Mouse (Mus musculus) brown adipose tissue, adult 24 weeks (tissue): ENCODE measurements around the gene Banf1. TPM values are rescaled to one million over a fixed set of nuclear protein-coding genes. Genes with fewer than 3 reads are reported as not detected.

Experiments used
- H3K27ac ChIP-seq: fragments of 200-500 bp; replicated peaks from 2 replicates; pipeline ENCODE4 v1.5.1; 2012; ENCODE audit warnings: low read depth, mild to moderate bottlenecking, low read length
- H3K4me1 ChIP-seq: fragments of 200-500 bp; 2 replicates; pipeline ENCODE4 v1.6.1; 2012; ENCODE audit warnings: low read length, mixed read lengths; ENCODE audit not compliant: control insufficient read depth, insufficient read depth, insufficient read length
- H3K4me3 ChIP-seq: fragments of 200-500 bp; 2 replicates; pipeline ENCODE4 v1.5.1; 2012; ENCODE audit warnings: low read depth, mild to moderate bottlenecking, low read length, moderate library complexity; ENCODE audit not compliant: insufficient read depth
- polyA plus RNA-seq: library from polyadenylated mRNA; stranded (reverse); fragments of >200 nt; gene quantifications from 2 replicates; pipeline ENCODE4 v1.2.4, GENCODE M21; 2012; ENCODE audit not compliant: missing spikeins, insufficient read depth, insufficient read length

Gene Banf1
- polyA plus RNA-seq, 1 experiment = 133 TPM

DNA sequence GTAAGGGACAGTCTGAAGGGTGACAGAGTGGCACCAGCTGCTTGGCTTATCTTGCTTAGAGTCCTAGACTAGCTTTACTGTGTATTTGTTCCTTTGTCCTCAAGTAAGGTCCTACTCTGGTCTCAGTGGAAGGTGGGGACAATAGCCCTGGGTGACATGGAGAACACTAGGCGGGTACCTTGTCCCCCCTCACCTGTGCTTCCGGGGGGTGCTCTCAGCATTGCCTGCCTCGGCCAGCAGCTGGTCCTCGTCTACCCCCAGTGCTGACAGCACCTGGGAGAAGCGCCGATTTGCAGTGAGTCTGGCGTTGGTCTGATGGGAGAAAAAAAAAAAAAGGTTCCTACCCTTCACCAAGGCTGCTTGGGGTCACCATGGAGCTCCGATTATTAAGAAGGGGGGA lies 23.4 kb upstream of the Banf1 start:
- Histone ChIP-seq H3K4me1 (peaks cover 14% of the 10 kb centered on the region; the same call in 1 of the 2 replicates), H3K4me3 (no peak overlapping the region), H3K27ac (no peak overlapping the region)

- peaks cover 14% of the 10 kb centered on the region; the same call in 1 of the 2 replicates for H3K4me1 ChIP-seq
- 0 out of 2 replicates have a peak overlapping the region, but pooled peaks have one; percentile 15 for H3K27ac ChIP-seq
These were observed 22.7 kb upstream of the Banf1 start for GRCm38 (mm10) chr19:5389647-5390046.

DNA sequence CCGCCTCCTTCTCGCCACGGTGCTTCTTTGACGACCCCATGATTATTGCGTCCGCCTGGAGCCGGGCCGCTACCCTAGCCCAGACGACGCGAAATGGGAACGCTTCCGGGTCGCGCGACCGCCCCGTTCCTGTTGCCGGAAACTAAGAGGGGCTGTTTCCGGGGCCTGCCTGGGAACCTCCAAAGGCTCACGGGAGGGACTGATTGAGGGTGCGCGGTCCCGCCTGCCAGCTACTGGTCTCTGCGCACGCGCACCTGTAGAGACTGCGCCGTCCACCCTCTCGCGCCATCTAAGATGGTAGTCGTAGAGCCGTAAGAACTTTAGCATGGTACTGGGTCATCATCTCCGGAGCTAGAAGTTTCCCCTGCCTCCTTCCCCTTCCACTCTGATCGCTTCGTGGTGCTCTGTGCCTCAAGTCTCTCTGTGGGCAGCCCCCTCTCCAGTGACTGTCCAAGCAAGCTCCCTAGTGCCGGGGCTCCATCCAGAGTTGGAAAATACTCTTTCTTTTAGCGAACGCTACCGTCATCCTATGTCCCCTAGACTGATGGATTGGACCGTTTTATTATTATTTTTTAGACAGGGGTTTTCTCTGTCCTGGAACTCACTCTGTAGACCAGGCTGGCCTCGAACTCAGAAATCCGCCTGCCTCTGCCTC lies 21.7 kb upstream of the Banf1 start, which contains the start of gene Sart1:
Sart1 (minus strand) TSS at position 116 of the 655 bp plus-strand sequence.
- H3K4me3 ChIP-seq = peak within 1 kb of the TSS; percentile 92
- H3K4me1 ChIP-seq = peaks cover 14% of the 10 kb centered on the region; the same call in 1 of the 2 replicates
- H3K27ac ChIP-seq = peak within 1 kb of the TSS; percentile 83

More at GRCm38 (mm10) chr19:5389647-5390046, 22.7 kb upstream of the Banf1 start:
- H3K4me3 ChIP-seq = peak overlapping the region; percentile 82

DNA sequence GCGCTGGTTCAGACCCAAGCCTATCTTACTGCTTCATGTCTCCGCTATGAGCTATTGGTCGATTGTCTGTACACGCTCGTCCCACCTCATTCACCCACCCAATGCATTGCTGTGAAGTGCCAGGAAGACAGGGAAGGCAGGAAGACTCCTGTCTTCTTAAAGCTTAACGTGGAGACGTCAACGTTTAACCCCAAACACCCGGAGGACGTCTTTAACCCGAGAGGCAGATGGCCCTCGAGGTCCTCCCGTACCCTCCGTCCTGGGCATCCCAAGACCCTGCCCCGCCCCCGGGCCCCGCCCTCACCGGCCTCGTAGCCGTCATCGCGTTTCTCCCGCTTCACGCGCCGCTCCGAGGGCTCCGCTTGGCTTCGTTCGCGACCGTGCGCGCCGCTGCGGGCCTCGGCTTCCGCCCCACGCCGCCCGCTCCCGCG lies 21.1 kb upstream of the Banf1 start:
- H3K4me1 ChIP-seq = peaks cover 14% of the 10 kb centered on the region; the same call in 1 of the 2 replicates
- H3K27ac ChIP-seq = peak overlapping the region; percentile 66
- H3K4me3 ChIP-seq = peak overlapping the region; percentile 92

DNA sequence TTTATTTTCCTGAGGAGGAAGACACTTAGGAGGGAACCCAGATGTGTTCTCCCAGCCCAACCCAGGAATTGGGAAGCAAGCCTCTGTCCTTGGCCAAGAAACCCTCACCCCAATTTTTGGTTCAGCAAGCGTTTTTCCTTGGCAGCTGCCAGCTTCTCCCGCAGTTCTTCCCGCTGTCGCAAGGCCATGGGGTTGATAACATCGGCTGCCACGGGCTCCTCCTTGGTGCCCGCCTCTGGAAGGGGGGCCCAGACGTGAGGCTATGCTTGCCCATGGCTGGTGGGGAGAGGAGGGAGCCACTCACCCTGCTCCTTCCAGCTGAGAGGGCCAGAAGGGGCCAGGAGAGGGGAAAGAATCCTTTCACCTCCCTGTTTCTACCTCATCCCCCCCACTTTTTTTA lies 17.7 kb upstream of the Banf1 start:
- Histone ChIP-seq H3K4me3 (no peak overlapping the region), H3K27ac (no peak overlapping the region), H3K4me1 (peaks cover 10% of the 10 kb centered on the region; the same call in 1 of the 2 replicates)

GRCm38 (mm10) chr19:5383326-5383725 lies 16.4 kb upstream of the Banf1 start:
- peaks cover 6% of the 10 kb centered on the region; the same call in 1 of the 2 replicates for H3K4me1 ChIP-seq
- H3K27ac ChIP-seq = no peak overlapping the region

GRCm38 (mm10) chr19:5377446-5377845 lies 10.5 kb upstream of the Banf1 start:
- Histone ChIP-seq H3K4me3 (no peak overlapping the region), H3K4me1 (no peaks in the 10 kb centered on the region), H3K27ac (no peak overlapping the region)

More at GRCm38 (mm10) chr19:5383326-5383725, 16.4 kb upstream of the Banf1 start:
- H3K4me3 ChIP-seq = no peak overlapping the region

- H3K4me1 ChIP-seq = no peaks in the 10 kb centered on the region
- H3K4me3 ChIP-seq = no peak overlapping the region
- no peak overlapping the region for H3K27ac ChIP-seq
These were observed 7.8 kb upstream of the Banf1 start for GRCm38 (mm10) chr19:5374748-5375147.

GRCm38 (mm10) chr19:5374177-5374576 lies 7.2 kb upstream of the Banf1 start:
- no peak overlapping the region for H3K27ac ChIP-seq
- no peaks in the 10 kb centered on the region for H3K4me1 ChIP-seq
- H3K4me3 ChIP-seq = no peak overlapping the region

DNA sequence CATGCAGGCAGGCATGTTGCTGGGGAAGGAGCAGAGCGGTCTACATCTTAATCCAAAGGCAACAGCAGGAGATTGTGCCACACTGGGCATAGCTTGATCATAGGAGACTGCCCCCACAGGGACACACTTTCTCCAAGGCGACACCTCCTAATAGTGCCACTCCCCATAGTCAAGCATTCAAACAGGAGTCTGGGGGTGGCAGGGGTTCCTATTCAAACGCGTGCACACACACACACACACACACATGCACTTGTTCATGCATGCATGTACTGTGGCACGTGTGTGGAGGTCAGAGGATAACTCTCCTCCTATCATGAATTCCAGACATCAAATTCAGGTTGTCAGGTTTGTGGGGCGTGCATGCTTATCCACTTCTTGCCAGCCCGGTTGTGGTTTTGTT lies 5.8 kb upstream of the Banf1 start:
- no peak overlapping the region for H3K4me3 ChIP-seq
- H3K27ac ChIP-seq = no peak overlapping the region
- H3K4me1 ChIP-seq = peaks cover 5% of the 10 kb centered on the region

GRCm38 (mm10) chr19:5370932-5371331 lies 4.0 kb upstream of the Banf1 start:
- peaks cover 10% of the 10 kb centered on the region for H3K4me1 ChIP-seq
- no peak overlapping the region for H3K27ac ChIP-seq

DNA sequence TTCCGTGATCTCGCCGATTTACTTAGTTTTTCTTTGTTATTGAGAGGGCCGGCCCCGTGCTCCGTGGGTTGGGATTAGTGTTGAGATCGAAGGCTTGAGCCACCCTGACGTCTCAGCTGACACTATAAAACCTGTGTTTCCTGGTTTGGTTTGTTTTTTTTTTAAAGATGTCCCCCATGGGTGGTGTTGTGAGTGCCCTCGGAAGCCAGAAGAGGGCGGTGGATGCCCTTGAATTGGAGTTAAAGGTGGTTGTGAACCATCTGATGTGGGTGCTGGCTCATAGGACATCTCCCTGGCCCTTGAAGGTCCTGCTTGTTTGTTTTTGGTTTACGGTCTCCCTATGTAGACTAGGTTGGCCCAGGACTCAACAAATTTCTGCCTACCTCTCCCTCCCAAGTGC lies 487 bp upstream of the Banf1 start:
- H3K4me1 ChIP-seq = peaks cover 20% of the 10 kb centered on the region
- peak overlapping the region; percentile 85 for H3K4me3 ChIP-seq
- H3K27ac ChIP-seq = peak overlapping the region; percentile 94; the same call in 1 of the 2 replicates

More at GRCm38 (mm10) chr19:5370932-5371331, 4.0 kb upstream of the Banf1 start:
- H3K4me3 ChIP-seq = no peak overlapping the region

- H3K4me3 ChIP-seq = peak within 1 kb of the TSS; percentile 85
- peaks cover 20% of the 10 kb centered on the region for H3K4me1 ChIP-seq
- peak within 1 kb of the TSS; percentile 94 for H3K27ac ChIP-seq
These were observed 554 bp downstream of the Banf1 start, which contains the start of gene Eif1ad for GRCm38 (mm10) chr19:5366175-5367052. TSS of gene Eif1ad (plus strand) at chr19:5366741.

- Histone ChIP-seq H3K27ac (peak overlapping the region; percentile 56), H3K4me1 (peaks cover 20% of the 10 kb centered on the region), H3K4me3 (peak overlapping the region; percentile 68)
These were observed 1.2 kb downstream of the Banf1 start for GRCm38 (mm10) chr19:5365751-5366150.

DNA sequence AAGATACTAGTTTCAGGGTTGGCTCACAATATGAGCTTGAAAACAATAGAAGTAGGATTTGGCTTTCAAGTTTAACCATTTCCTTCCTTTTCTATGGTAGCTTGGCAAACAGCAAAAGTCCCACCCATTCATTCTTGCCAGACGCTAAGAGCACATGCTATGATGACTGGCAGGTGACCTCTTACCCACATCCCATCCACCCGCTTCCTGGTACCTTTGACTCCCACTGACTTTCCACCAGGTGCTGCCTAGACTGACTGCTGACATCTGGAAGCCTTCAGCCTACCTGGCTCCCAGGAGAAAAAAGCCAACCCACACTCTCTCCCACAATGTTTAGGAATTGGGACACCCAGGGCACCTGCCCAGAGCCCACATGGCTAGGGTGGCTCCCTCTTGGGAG lies 2.8 kb downstream of the Banf1 start:
- Histone ChIP-seq H3K4me1 (peaks cover 20% of the 10 kb centered on the region), H3K27ac (peak overlapping the region; percentile 51; the same call in 1 of the 2 replicates), H3K4me3 (no peak overlapping the region)
